8 mouse cellular contexts compared by ENCODE assay signal in the genomic region with DNA sequence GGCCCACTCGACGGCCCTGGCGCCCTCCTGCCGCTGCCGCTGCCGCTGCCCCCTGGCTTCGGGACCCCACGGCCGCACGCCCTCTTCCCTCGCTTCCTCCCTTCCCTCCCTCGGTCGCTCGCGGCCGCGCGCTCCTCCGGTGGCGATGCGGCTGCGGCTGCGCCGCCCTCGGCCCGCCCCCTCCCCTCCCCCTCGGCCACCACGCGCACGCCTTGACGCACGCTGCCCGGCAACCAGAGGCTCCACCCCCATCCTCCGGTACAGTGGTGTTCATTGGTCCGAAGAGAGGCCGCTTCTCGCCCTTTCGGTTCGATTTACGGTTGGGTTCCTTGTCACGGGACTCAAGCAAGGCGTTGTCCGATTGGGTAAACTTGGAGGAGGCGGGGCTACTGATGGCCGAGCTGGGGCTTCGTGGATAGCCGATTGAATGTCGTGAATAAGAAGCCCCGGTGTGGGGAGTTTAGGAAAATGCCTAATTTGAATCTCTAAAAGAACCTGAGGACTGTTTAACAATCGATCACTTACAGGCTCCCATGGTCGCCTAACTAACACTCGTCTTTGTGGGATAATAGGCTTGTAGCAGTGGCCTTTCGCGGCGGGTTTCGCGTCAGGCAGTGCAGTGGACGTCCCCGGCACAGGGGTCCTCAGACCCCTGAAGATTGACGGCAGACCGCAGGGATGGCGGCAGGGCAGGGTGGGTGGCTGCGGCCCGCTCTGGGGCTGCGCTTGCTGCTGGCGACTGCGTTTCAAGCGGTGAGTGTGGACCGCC. TPM values are rescaled to one million over a fixed set of nuclear protein-coding genes. Genes with fewer than 3 reads are reported as not detected.
DNase-seq lines count a peak whose midpoint lies in the region; ATAC-seq lines count a peak whose summit lies in the region.

Gene Hs2st1, minus strand, starts transcription at position 135 of the 769 bp plus-strand sequence.
Gene Selenof, plus strand, starts transcription at position 258 of the 769 bp plus-strand sequence.

- H3K27me3 ChIP-seq in hindbrain, embryonic 14.5 days (ENCODE audit: control insufficient read depth, insufficient read depth, low read length), result no peaks in the 10 kb centered on the region

- peak; percentile 98 for ATAC-seq in hindbrain, embryonic 14.5 days (ENCODE audit: low FRiP score)

- H3K4me3 ChIP-seq in hindbrain, embryonic 14.5 days (replicated peaks; ENCODE audit: low read length), result peak within 1 kb of the TSS; percentile 90

- H3K4me1 ChIP-seq in hindbrain, embryonic 14.5 days (replicated peaks; ENCODE audit: control insufficient read depth, insufficient read depth, low read length), result peaks cover 21% of the 10 kb centered on the region

- no peaks in the 10 kb centered on the region; the same call in 1 of the 2 replicates for H3K36me3 ChIP-seq in hindbrain, embryonic 14.5 days (replicated peaks; ENCODE audit: control insufficient read depth, insufficient read depth)

- H3K4me2 ChIP-seq in hindbrain, embryonic 14.5 days (replicated peaks), result peak within 1 kb of the TSS; percentile 71

- H3K9ac ChIP-seq in hindbrain, embryonic 14.5 days, result peak within 1 kb of the TSS; percentile 94

- DNase-seq in R1 (ENCODE audit: low read depth, low spot score), result peak; percentile 100
- peak; percentile 94 to 97 for DNase-seq in cerebellum, postnatal 25 days
- peak; percentile 86 to 95 for DNase-seq in frontal cortex, postnatal 25 days (ENCODE audit: low spot score in 2 of 2)
- DNase-seq in hindbrain, embryonic 14.5 days (ENCODE audit: low spot score), result peak; percentile 96
- peak; percentile 94 to 97 for DNase-seq in layer of hippocampus, postnatal 36 days
- DNase-seq in lung, postnatal 36 days, result peak; percentile 100
- DNase-seq in retina, postnatal 1 day, result peak; percentile 100
- peak; percentile 86 to 98 for DNase-seq in urinary bladder, adult 18-20 months (ENCODE audit: low spot score in 2 of 2)

- no peaks in the 10 kb centered on the region for H3K9me3 ChIP-seq in hindbrain, embryonic 14.5 days (ENCODE audit: control insufficient read depth, low read length)

- WGBS in hindbrain, embryonic 14.5 days, result under 1% methylated on average over 56 of the region's 69 CpGs

- H3K27ac ChIP-seq in hindbrain, embryonic 14.5 days, result peak within 1 kb of the TSS; percentile 99

RNA-seq across cellular contexts. Expression of gene Hs2st1, which starts in this region (rescaled TPM):
- 15.2 and 17.0 TPM in 2 replicates for polyA plus RNA-seq in hindbrain, embryonic 14.5 days (2014; fragmentation: Nextera tagmentation; extraction: Ambion mirVana)
- 10 to 100 TPM; 45.4 to 47.8 TPM for total RNA-seq in layer of hippocampus, postnatal 36 days (2021)

RNA-seq across cellular contexts. Expression of gene Selenof, which starts in this region (rescaled TPM):
- polyA plus RNA-seq in hindbrain, embryonic 14.5 days (2014; fragmentation: Nextera tagmentation; extraction: Ambion mirVana), result 461 and 464 TPM in 2 replicates
- total RNA-seq in layer of hippocampus, postnatal 36 days (2021), result 100 to 1,000 TPM; 226 to 249 TPM

Comparison
In these comparisons a context has a peak if more than half of its experiments do, and no peak if none do; other contexts are left out.
1. Peak in every context shown above with its lines: DNase-seq, ATAC-seq, H3K4me3 ChIP-seq and H3K27ac ChIP-seq.